Mouse (Mus musculus): Measurements from ENCODE around the gene Gfod1. TPM values are rescaled to one million over a fixed set of nuclear protein-coding genes. Genes with fewer than 3 reads are reported as not detected.

Gfod1 gene
- polyA plus RNA-seq, 1 experiment from 2014 or later: 0.50 TPM

DNA sequence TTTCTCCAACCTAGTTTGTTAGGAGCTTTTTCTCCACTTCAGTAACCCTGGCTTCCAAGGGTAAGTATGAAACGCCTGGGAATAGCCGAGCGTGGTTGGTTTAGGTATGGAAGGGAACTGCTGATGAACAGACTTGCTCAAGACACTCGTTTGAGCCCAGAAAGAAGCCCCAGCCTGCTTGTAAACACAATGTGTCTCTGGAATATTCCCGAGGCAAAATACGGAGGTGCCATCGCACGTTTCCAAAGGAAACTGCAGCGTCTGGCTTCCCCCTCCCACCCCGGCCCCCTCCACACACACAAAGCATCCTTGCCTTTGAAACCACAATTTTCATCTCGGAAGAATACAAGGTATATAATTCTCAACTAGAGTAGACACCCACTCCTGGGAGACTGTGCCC, 1.7 kb downstream of the Gfod1 start:
- Histone ChIP-seq H3K27ac (ENCODE audit: low read depth, low read length) (no peak overlapping the region), H3K27me3 (replicated peaks; ENCODE audit: control insufficient read depth, insufficient read depth, low read length) (peaks cover 9% of the 10 kb centered on the region), H3K4me2 (replicated peaks; ENCODE audit: low read depth) (peak overlapping the region; percentile 96), H3K4me3 (ENCODE audit: low read depth, low read length) (peak overlapping the region; percentile 42), H3K9me3 (ENCODE audit: control insufficient read depth) (no peaks in the 10 kb centered on the region), H3K36me3 (ENCODE audit: control insufficient read depth, insufficient read depth) (no peaks in the 10 kb centered on the region), H3K9ac (ENCODE audit: low read depth, low read length) (no peak overlapping the region), H3K4me1 (replicated peaks; ENCODE audit: control insufficient read depth, insufficient read depth, low read length) (peaks cover 3% of the 10 kb centered on the region; the same call in 1 of the 2 replicates)
- no peak for TF ChIP-seq CTCF (IDR thresholded peaks at IDR 0.05; ENCODE audit: low read depth)
- whole genome bisulfite sequencing: 12% methylated on average over 11 of the region's 11 CpGs
- ATAC-seq: no peak

DNA sequence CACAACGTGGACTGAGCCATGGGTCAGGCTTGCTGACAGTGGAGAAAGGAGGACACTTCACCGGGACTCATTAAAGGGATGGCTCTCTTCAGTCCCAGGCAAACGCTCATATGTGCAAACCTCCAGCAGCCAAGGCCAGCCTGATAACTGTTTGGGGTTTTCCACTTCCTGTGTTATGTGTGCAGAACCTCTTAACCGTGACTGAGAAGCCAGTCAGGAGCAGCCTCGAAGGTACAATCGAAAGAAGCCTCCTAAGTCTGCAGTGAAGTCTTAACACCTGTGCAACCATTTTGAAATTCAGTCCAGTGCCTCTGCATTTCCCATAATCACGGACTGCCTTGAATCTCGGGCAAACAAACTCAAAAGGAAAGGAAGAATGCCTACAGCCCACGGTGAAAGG, 3.1 kb downstream of the Gfod1 start:
- H3K4me3 ChIP-seq (ENCODE audit: low read depth, low read length): no peak overlapping the region
- H3K4me2 ChIP-seq (replicated peaks; ENCODE audit: low read depth): no peak overlapping the region
- H3K36me3 ChIP-seq (ENCODE audit: control insufficient read depth, insufficient read depth): no peaks in the 10 kb centered on the region
- no peaks in the 10 kb centered on the region for H3K9me3 ChIP-seq (ENCODE audit: control insufficient read depth)
- no peak for TF ChIP-seq CTCF (IDR thresholded peaks at IDR 0.05; ENCODE audit: low read depth)
- no peak overlapping the region for H3K9ac ChIP-seq (ENCODE audit: low read depth, low read length)
- ATAC-seq: no peak
- no peak overlapping the region for H3K27ac ChIP-seq (ENCODE audit: low read depth, low read length)
- H3K4me1 ChIP-seq (replicated peaks; ENCODE audit: control insufficient read depth, insufficient read depth, low read length): peaks cover 3% of the 10 kb centered on the region; the same call in 1 of the 2 replicates
- WGBS: 36% methylated on average over 9 of the region's 9 CpGs
- H3K27me3 ChIP-seq (replicated peaks; ENCODE audit: control insufficient read depth, insufficient read depth, low read length): peaks cover 9% of the 10 kb centered on the region

DNA sequence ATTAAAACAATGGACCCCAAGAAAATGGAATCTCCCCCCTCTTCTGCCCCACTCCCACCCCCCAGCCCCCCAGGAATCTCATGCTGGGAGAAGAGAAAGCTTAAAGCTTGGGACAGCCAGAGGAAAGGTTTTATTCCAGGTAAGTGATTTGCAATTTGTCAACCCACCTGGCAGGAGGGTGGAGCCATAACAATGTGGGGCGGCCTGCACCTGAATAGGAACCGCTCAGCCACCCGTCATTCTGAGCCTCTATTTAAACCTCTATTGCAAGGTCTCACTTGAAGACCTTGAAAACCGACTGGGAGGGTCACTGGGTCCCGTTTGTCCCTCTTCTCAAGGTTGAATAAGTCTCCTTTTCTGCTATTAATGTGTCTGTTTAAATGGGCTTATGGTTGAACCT, 3.6 kb downstream of the Gfod1 start:
- Histone ChIP-seq H3K27me3 (replicated peaks; ENCODE audit: control insufficient read depth, insufficient read depth, low read length) (peaks cover 9% of the 10 kb centered on the region), H3K27ac (ENCODE audit: low read depth, low read length) (no peak overlapping the region), H3K4me1 (replicated peaks; ENCODE audit: control insufficient read depth, insufficient read depth, low read length) (peaks cover 3% of the 10 kb centered on the region; the same call in 1 of the 2 replicates), H3K4me2 (replicated peaks; ENCODE audit: low read depth) (no peak overlapping the region), H3K9ac (ENCODE audit: low read depth, low read length) (no peak overlapping the region), H3K36me3 (ENCODE audit: control insufficient read depth, insufficient read depth) (no peaks in the 10 kb centered on the region), H3K4me3 (ENCODE audit: low read depth, low read length) (no peak overlapping the region), H3K9me3 (ENCODE audit: control insufficient read depth) (no peaks in the 10 kb centered on the region)
- no peak for ATAC-seq
- TF ChIP-seq CTCF (IDR thresholded peaks at IDR 0.05; ENCODE audit: low read depth): no peak
- 43% methylated on average over 5 of the region's 5 CpGs for WGBS

DNA sequence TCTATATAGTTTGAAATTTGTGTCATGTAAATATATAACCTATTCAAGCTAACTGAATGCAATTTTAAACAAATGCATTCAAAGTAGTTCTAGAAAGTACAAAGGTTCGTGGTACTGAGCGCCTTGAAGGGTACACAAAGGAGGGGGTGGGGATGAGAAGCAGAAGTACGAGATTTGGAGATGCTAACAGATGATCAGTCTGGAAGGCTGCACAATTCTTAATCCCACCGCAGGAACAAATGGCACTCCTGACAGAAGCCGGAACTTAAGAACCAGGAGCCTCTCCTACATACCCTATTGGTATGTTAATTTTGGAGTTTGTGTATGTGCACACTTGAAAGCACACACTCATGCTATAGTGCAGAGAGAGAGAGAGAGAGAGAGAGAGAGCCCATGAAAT, 4.8 kb downstream of the Gfod1 start:
- Histone ChIP-seq H3K9me3 (ENCODE audit: control insufficient read depth) (no peaks in the 10 kb centered on the region), H3K4me3 (ENCODE audit: low read depth, low read length) (no peak overlapping the region), H3K4me2 (replicated peaks; ENCODE audit: low read depth) (no peak overlapping the region), H3K27ac (ENCODE audit: low read depth, low read length) (no peak overlapping the region), H3K9ac (ENCODE audit: low read depth, low read length) (no peak overlapping the region), H3K27me3 (replicated peaks; ENCODE audit: control insufficient read depth, insufficient read depth, low read length) (peaks cover 9% of the 10 kb centered on the region), H3K4me1 (replicated peaks; ENCODE audit: control insufficient read depth, insufficient read depth, low read length) (no peaks in the 10 kb centered on the region), H3K36me3 (ENCODE audit: control insufficient read depth, insufficient read depth) (no peaks in the 10 kb centered on the region)
- WGBS: 70% methylated on average over 5 of the region's 5 CpGs
- TF ChIP-seq CTCF (IDR thresholded peaks at IDR 0.05; ENCODE audit: low read depth): no peak
- ATAC-seq: no peak

DNA sequence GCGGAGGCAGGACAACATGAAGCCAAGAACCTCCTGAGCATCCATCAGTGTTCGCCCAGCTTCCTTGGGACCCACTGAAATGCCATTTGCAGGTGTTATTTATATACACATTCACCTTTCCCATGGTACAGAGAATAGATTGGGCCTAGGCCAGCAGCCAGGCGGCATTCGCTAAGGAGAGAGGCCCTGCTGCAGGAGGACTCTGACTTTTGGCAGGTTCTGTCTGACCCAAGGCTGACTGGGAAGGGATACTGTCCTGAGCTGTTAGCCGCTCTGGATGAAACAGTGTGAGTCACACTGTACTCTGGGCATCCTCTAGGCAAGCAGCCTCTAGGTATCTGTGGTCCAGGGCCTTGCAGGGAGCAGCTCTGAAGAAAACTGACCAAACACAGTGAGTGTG, 6.4 kb downstream of the Gfod1 start:
- peaks cover 9% of the 10 kb centered on the region for H3K27me3 ChIP-seq (replicated peaks; ENCODE audit: control insufficient read depth, insufficient read depth, low read length)
- 95% methylated on average over 5 of the region's 5 CpGs for WGBS
- H3K27ac ChIP-seq (ENCODE audit: low read depth, low read length): no peak overlapping the region
- no peaks in the 10 kb centered on the region for H3K4me1 ChIP-seq (replicated peaks; ENCODE audit: control insufficient read depth, insufficient read depth, low read length)
- no peak overlapping the region for H3K4me3 ChIP-seq (ENCODE audit: low read depth, low read length)
- no peak for TF ChIP-seq CTCF (IDR thresholded peaks at IDR 0.05; ENCODE audit: low read depth)
- H3K36me3 ChIP-seq (ENCODE audit: control insufficient read depth, insufficient read depth): no peaks in the 10 kb centered on the region
- H3K9ac ChIP-seq (ENCODE audit: low read depth, low read length): no peak overlapping the region
- H3K9me3 ChIP-seq (ENCODE audit: control insufficient read depth): no peaks in the 10 kb centered on the region
- ATAC-seq: no peak
- no peak overlapping the region for H3K4me2 ChIP-seq (replicated peaks; ENCODE audit: low read depth)

DNA sequence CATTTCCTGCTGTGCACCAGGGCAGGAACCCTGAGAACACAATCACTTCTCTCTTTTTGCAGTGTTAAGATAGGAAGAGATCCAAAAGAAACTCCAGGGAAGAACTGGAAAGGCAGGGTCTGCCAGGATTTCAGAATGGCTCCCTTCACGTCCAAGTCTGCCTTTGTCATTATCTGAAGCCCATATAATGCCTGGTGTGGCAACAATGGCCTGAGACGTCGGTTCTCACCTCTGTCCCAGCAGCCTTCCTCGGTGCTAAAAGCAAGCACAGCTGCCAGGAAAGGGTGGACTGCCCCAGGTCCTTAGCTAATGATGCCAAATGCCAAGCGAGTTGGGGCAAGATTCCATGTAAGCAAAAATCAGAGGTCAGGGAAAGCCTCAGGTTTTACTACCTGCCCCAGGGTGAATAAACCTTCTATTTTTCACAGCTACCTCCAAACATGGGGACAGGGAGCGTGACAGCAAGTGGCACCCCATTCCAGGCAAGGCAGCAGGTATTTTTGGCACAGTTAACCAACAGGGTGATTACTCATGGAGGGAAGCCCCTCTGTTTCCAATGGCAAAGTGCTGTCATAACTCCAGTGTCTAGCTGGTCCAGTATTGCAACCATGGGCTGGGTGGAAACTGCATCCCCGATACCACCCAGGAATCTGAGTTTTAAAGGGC, 7.7 kb downstream of the Gfod1 start:
- Histone ChIP-seq H3K4me1 (replicated peaks; ENCODE audit: control insufficient read depth, insufficient read depth, low read length) (no peaks in the 10 kb centered on the region), H3K9me3 (ENCODE audit: control insufficient read depth) (no peaks in the 10 kb centered on the region), H3K4me3 (ENCODE audit: low read depth, low read length) (no peak overlapping the region), H3K27me3 (replicated peaks; ENCODE audit: control insufficient read depth, insufficient read depth, low read length) (peaks cover 9% of the 10 kb centered on the region), H3K4me2 (replicated peaks; ENCODE audit: low read depth) (no peak overlapping the region), H3K36me3 (ENCODE audit: control insufficient read depth, insufficient read depth) (no peaks in the 10 kb centered on the region), H3K27ac (ENCODE audit: low read depth, low read length) (no peak overlapping the region), H3K9ac (ENCODE audit: low read depth, low read length) (no peak overlapping the region)
- TF ChIP-seq CTCF (IDR thresholded peaks at IDR 0.05; ENCODE audit: low read depth): no peak
- WGBS: 72% methylated on average over 7 of the region's 7 CpGs
- no peak for ATAC-seq
